Mouse (Mus musculus): ENCODE measurements at regions not wholly inside any gene's neighbourhood (a gene's known extent, or its start where the extent isn't known, plus 50 kb on each side); places are given as distances from the start of the nearest gene placed in this dataset.

GRCm38 (mm10) chr8:6813816-6814215 is 1708.7 kb upstream of the Slc10a2 start:
- no peak for DNase-seq

DNA sequence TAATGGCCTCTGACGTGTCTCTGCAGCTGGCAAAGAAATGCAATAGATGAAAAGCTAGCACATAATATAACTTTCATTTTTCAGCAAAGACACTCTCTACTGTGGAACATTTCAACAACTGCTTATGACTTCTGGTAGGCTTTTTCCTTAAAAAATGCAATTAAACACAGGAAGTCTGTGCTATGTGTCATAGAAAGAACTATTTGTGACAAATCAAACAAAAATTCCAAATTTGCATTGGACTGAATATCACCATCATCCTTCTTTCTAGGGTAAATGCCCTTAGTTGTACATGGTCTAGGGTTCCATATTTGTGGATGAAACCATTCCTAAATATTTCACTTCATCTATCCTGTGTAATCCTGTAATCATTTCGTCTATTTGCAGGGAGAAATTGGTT is 1702.0 kb upstream of the Slc10a2 start:
- no peak for DNase-seq

DNA sequence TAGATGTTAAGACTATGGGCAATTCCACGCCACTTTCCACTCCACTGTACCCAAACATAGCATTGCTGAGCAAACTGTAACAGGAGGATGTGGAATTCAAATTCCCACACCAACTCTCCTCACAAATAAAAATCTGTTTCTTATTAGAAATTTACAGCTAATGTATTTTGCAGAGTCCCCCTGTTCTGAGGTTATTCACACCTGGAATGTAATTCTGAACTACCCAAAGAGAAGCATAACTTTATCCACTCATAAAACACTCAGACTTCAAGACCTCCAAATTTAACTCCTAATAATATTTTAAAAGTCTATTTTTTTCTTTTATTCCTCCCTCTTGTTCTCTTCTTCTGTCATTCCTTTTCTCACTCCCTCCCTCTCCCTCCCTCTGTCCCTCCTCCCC is 1698.0 kb upstream of the Slc10a2 start:
- no peak for DNase-seq

DNA sequence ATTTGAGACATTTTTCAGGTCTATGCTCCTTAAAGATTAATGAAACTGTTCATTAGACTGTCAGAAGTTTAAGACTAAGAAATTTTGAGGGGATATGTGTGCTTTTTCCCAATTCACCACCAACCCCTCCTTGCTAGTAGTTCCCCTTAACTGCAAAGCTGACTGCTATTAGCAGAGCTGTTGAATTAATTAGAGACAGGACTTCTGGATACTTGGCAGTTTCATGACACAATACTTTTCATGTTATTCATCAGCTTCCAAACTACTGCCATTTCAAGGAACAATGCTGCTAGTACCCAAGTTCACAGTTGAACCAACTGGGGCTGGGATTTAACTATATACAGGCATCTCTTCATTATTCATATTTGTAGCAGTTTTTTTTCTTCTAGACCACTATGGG is 1695.9 kb upstream of the Slc10a2 start:
- DNase-seq = no peak

DNA sequence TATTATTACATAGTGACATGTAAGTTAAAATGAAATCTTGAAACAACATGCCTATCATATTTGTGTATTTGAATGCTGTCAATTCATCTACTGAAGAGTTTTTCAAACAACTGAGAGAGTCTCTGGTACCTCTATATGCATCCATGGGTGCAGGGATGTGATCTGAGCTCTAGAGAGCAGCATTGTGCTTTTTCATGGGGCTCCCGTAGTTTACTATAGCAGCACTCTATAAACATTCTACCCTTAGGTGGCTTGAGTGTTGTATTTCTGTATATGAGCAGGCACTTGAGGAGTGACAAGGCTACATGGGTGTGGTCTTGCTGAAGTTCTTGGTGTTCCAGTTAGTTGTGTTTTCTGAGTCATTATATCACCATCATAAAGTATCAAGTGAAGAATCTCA is 1683.9 kb upstream of the Slc10a2 start:
- DNase-seq = no peak

DNA sequence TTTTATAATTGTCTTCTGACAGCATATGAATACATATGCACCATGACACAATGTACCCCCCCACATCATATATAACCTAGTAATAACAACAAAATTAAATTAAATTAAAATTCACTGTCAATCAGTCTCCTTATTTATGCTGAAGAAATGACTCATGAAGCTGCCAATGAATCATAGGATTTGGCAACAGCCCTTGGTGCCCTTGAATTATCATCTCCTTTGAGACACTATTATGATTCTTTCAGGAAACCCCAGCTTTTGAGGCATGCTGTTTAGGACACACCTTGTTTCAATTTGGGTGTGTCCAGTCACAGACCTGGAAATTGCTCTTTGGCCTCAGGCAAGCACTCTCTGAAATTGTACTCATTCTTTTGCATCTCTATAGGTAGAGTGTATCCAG is 1675.8 kb upstream of the Slc10a2 start:
- DNase-seq = no peak

- no peak for DNase-seq
These were observed 1670.0 kb upstream of the Slc10a2 start for GRCm38 (mm10) chr8:6775103-6775502.

- no peak for DNase-seq
These were observed 1624.4 kb upstream of the Slc10a2 start for GRCm38 (mm10) chr8:6729571-6729970.

GRCm38 (mm10) chr8:6708886-6709449 is 1603.8 kb upstream of the Slc10a2 start:
- no peak for DNase-seq

GRCm38 (mm10) chr8:6688595-6688994 is 1583.4 kb upstream of the Slc10a2 start:
- DNase-seq = no peak

- DNase-seq = no peak
These were observed 1553.7 kb upstream of the Slc10a2 start for GRCm38 (mm10) chr8:6658860-6659259.

- DNase-seq = no peak
These were observed 1552.4 kb upstream of the Slc10a2 start for GRCm38 (mm10) chr8:6657451-6657990.

DNA sequence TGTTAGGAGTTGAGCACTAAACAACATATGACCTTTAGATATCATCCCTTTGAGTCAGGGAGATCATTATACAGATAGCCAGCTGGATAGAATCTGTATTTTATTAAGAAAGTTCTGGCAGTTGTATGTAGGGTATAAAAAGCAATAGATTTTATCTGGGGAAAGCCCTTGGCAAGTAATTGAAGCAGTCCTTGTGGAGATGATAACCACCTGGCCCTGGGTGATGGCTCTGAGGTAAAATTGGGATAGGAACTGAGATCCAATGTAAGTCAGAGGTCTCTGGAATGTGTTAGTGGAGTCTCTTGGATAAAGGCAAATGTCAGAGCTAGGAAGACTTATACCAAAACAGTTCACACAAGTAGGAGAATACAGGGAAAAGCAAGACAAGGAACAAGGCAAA is 1547.0 kb upstream of the Slc10a2 start:
- DNase-seq = no peak

GRCm38 (mm10) chr8:6648083-6648482 is 1542.9 kb upstream of the Slc10a2 start:
- DNase-seq = no peak

DNA sequence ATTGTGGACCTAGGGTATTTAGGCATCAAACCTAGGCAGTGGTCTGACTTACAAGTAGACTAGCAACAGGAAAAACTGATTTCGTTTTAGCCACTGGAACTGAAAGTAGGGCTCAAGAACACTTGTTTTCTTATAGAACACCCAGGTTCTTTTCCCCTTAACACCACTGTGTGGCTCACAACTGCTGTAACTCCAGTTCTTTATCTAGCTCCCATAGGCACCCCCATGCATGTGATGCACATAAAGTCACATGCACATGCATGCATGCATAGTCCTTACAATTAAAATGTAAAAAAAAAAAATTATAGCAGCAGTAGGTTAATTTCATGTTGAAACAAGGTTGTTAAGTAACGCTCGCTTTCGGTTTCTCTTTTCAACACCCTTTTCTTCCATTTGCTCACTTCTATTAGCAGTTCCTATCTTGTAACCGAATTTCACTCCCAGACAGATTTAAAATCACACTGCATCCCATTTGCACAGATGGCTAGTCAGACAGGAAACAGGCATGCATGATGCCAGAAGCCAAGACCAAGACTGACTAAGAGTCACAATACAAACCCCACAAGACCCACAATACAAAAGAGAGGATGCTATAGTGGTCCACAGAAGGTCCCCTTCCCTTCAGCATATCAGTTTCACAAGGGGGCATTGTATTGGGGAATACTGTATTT is 1540.3 kb upstream of the Slc10a2 start:
- no peak for DNase-seq

GRCm38 (mm10) chr8:6644396-6644795 is 1539.2 kb upstream of the Slc10a2 start:
- DNase-seq = no peak

- DNase-seq = no peak
These were observed 1521.9 kb upstream of the Slc10a2 start for GRCm38 (mm10) chr8:6627009-6627557.

DNA sequence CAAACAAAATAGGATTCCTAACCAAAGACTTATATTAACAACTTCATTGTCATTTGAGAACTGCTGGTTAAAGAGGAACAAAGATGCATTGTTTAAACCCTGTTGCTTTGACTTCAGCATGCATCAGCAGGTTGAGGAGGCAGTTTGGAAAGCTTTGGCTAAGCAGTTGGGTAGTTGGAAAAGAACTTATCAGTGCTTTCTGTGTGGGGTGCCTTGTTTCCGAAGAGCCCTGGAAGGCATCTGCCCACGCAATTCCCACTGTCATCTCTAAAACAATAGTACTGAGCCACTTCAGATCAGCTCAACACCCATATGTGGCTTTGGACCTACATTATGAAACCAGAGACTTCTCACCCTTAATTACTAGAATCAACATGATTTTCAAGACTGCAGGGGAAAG is 1503.7 kb upstream of the Slc10a2 start:
- DNase-seq = no peak

- no peak for DNase-seq
These were observed 1501.8 kb upstream of the Slc10a2 start for GRCm38 (mm10) chr8:6606854-6607535.

- DNase-seq = no peak
These were observed 1499.2 kb upstream of the Slc10a2 start for GRCm38 (mm10) chr8:6604232-6604804.

DNA sequence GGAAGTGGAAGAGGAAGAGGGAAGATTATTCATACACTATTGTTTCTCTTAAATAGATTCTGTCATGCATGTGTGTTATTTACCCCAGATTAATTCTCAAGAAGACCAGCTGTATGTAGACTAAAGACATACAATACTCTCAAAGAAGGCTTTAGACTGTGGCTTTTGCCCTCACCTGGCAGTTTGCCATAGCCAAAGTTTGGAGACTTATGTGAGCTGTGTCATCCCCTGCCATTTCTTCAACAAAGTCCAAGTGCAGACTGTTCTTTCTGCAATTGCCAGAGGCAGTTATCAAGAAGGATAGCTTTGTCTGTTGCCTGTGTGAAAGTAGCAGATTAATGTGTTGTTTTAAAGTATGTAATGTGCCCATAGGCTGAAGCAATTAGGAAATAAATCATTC is 1485.0 kb upstream of the Slc10a2 start:
- DNase-seq = no peak

GRCm38 (mm10) chr8:6583337-6584096 is 1478.4 kb upstream of the Slc10a2 start:
- DNase-seq = no peak

GRCm38 (mm10) chr8:6582732-6583131 is 1477.6 kb upstream of the Slc10a2 start:
- DNase-seq = no peak

Data from B cell, adult 2 months (primary cell).